Mouse (Mus musculus) midbrain, embryonic 11.5 days (tissue): ENCODE results near the gene Nucks1. TPM values are rescaled to one million over a fixed set of nuclear protein-coding genes. Genes with fewer than 3 reads are reported as not detected.

ENCODE experiments used
- ATAC-seq: fragments of 200-750 bp; cut with Nextera tagmentation; 2 replicates; pipeline ENCODE4 v1.8.0; 2017; ENCODE audit warnings: moderate TSS enrichment, moderate library complexity; ENCODE audit not compliant: low FRiP score
- DNase-seq: peaks from one replicate; pipeline ENCODE4 v3.0.0; 2015; ENCODE audit warnings: low spot score; ENCODE audit errors: missing footprints
- H3K27ac ChIP-seq: fragments of 300-500 bp; sonication (generic); 2 replicates; pipeline ENCODE4 v1.5.1; 2014; ENCODE audit warnings: low read depth, low read length
- H3K27me3 ChIP-seq: fragments of 300-500 bp; sonication (generic); 2 replicates; pipeline ENCODE4 v1.6.1; 2014; ENCODE audit warnings: mild to moderate bottlenecking, low read length, moderate library complexity, mixed read lengths; ENCODE audit not compliant: control insufficient read depth, insufficient read depth
- H3K36me3 ChIP-seq: fragments of 300-500 bp; sonication (generic); 2 replicates; pipeline ENCODE4 v1.6.1; 2014; ENCODE audit warnings: mild to moderate bottlenecking, low read length, moderate library complexity, mixed read lengths; ENCODE audit not compliant: control insufficient read depth, insufficient read depth
- H3K4me1 ChIP-seq: fragments of 300-500 bp; sonication (generic); 2 replicates; pipeline ENCODE4 v1.6.1; 2014; ENCODE audit warnings: low read length; ENCODE audit not compliant: control insufficient read depth, insufficient read depth
- H3K4me2 ChIP-seq: fragments of 300-500 bp; sonication (generic); 2 replicates; pipeline ENCODE4 v1.6.1; 2014; ENCODE audit warnings: mild to moderate bottlenecking, moderate library complexity
- H3K4me3 ChIP-seq: fragments of 300-500 bp; sonication (generic); 2 replicates; pipeline ENCODE4 v1.5.1; 2014; ENCODE audit warnings: low read depth, low read length
- H3K9ac ChIP-seq: fragments of 300-500 bp; sonication (generic); 2 replicates; pipeline ENCODE4 v1.6.1; 2014; ENCODE audit warnings: low read length
- H3K9me3 ChIP-seq: fragments of 300-500 bp; sonication (generic); 2 replicates; pipeline ENCODE4 v1.6.1; 2016; ENCODE audit warnings: low read length; ENCODE audit not compliant: control insufficient read depth
- WGBS: fragments of 180-500 bp; shearing (Covaris S2); extraction: QIAGEN DNeasy Blood & Tissue Kit; methylation state at CpG from one replicate; pipeline ENCODE4 v1.1.7; 2014; 5-methylcytosine and 5-hydroxymethylcytosine counted together
- polyA plus RNA-seq: library from polyadenylated mRNA; unstranded; fragments of >200 nt; fragmentation: Nextera tagmentation; extraction: Ambion mirVana; gene quantifications from 2 replicates; pipeline ENCODE4 v1.2.1, GENCODE M21; 2014

Nucks1 gene
- polyA plus RNA-seq, 1 experiment from 2014 or later: 61.3 TPM

GRCm38 (mm10) chr1:131980471-131980870, 70.1 kb downstream of the Nucks1 start:
- Histone ChIP-seq H3K36me3 (peaks cover 6% of the 10 kb centered on the region), H3K27ac (peak overlapping the region; percentile 23; the same call in 1 of the 2 replicates), H3K4me1 (peaks cover 20% of the 10 kb centered on the region), H3K27me3 (no peaks in the 10 kb centered on the region), H3K4me2 (no peak overlapping the region), H3K9ac (no peak overlapping the region), H3K4me3 (no peak overlapping the region), H3K9me3 (no peaks in the 10 kb centered on the region)
- WGBS: 20% methylated on average over 2 of the region's 2 CpGs
- DNase-seq (no peak), ATAC-seq (no peak)

GRCm38 (mm10) chr1:131981378-131982013, 71.2 kb downstream of the Nucks1 start:
- WGBS: 46% methylated on average over 12 of the region's 12 CpGs
- Histone ChIP-seq H3K9ac (no peak overlapping the region), H3K27me3 (no peaks in the 10 kb centered on the region), H3K4me2 (no peak overlapping the region), H3K4me3 (no peak overlapping the region), H3K36me3 (peaks cover 6% of the 10 kb centered on the region), H3K4me1 (peaks cover 9% of the 10 kb centered on the region), H3K9me3 (no peaks in the 10 kb centered on the region), H3K27ac (no peak overlapping the region)
- DNase-seq (peak; percentile 99), ATAC-seq (peak; percentile 75)

DNA sequence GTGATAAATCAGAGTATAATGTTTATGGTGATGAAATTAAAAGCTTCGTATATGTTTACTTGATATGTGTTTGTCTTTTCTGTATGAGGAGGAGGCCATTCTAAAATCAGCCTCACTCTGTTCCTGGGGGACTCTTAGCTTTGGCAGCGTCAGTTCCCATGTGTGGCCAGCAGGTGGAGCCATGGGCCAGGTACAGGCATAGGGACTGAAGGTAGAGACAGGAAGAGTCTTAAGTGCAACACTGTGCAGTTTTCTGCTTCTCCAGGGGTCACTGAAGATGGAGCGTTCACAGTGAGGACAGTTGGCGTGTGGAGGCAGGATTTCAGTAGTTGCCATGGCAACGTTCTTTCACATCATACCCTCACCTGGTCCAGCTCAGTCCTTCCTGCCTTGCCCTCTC, 72.6 kb downstream of the Nucks1 start:
- ATAC-seq: peak; percentile 34; the same call in 1 of the 2 replicates
- 15% methylated on average over 5 of the region's 5 CpGs for WGBS

GRCm38 (mm10) chr1:131983806-131984205, 73.5 kb downstream of the Nucks1 start:
- DNase-seq (no peak), ATAC-seq (no peak)
- Histone ChIP-seq H3K9ac (no peak overlapping the region), H3K36me3 (no peaks in the 10 kb centered on the region), H3K4me3 (no peak overlapping the region), H3K4me2 (no peak overlapping the region), H3K27ac (no peak overlapping the region), H3K27me3 (no peaks in the 10 kb centered on the region), H3K4me1 (peaks cover 5% of the 10 kb centered on the region; the same call in 1 of the 2 replicates), H3K9me3 (no peaks in the 10 kb centered on the region)
- 87% methylated on average over 2 of the region's 2 CpGs for WGBS

More for the DNA sequence above, 72.6 kb downstream of the Nucks1 start:
- Histone ChIP-seq H3K9me3 (no peaks in the 10 kb centered on the region), H3K36me3 (peaks cover 2% of the 10 kb centered on the region), H3K4me1 (peaks cover 5% of the 10 kb centered on the region; the same call in 1 of the 2 replicates), H3K4me3 (no peak overlapping the region), H3K27ac (no peak overlapping the region), H3K27me3 (no peaks in the 10 kb centered on the region), H3K4me2 (no peak overlapping the region), H3K9ac (no peak overlapping the region)
- DNase-seq: peak; percentile 98

Other genes with a start within 250 kb of the Nucks1 start
- gene Rab7b, start 221.8 kb upstream of the Nucks1 start, polyA plus RNA-seq: 1.0 and 1.3 TPM in 2 replicates
- not detected in 2 replicates for gene Slc26a9, start 166.5 kb upstream of the Nucks1 start, polyA plus RNA-seq
- 0.82 and 1.5 TPM in 2 replicates for gene Pm20d1, start 113.2 kb upstream of the Nucks1 start, polyA plus RNA-seq
- 10.0 and 11.4 TPM in 2 replicates for gene Slc41a1, start 83.0 kb upstream of the Nucks1 start, polyA plus RNA-seq
- gene Rab29, start 43.3 kb upstream of the Nucks1 start, polyA plus RNA-seq: 12.5 and 15.0 TPM in 2 replicates
- gene Slc45a3, start 52.4 kb downstream of the Nucks1 start, polyA plus RNA-seq: 19.5 and 20.5 TPM in 2 replicates
- gene Elk4, start 97.1 kb downstream of the Nucks1 start, polyA plus RNA-seq: 17.2 and 19.5 TPM in 2 replicates
- 8.1 and 8.7 TPM in 2 replicates for gene Mfsd4a, start 157.5 kb downstream of the Nucks1 start, polyA plus RNA-seq
- gene Cdk18, start 229.2 kb downstream of the Nucks1 start, polyA plus RNA-seq: 0.14 and 0.19 TPM in 2 replicates